Mouse (Mus musculus) activated CD4-positive, CD25-positive, alpha-beta regulatory T cell, adult 4 months (primary cell): ENCODE data around the gene Slc30a6. TPM values are rescaled to one million over a fixed set of nuclear protein-coding genes. Genes with fewer than 3 reads are reported as not detected.
"Not testable (repeated sequence)": the region's sequence is repeated elsewhere in the genome, so short reads cannot be mapped to it uniquely, and the experiment has no call there.

Experiments
- ATAC-seq: one replicate; pipeline ENCODE4 v1.8.0; 2017
- polyA plus RNA-seq, 2 experiments: library from polyadenylated mRNA; unstranded; fragments of 100-300 nt; shearing (Covaris generic); gene quantifications; one replicate each; pipeline ENCODE4 v1.2.1; 2017

Slc30a6 gene
- polyA plus RNA-seq, 2 experiments from 2014 or later, result 28.4 to 35.8 TPM

DNA sequence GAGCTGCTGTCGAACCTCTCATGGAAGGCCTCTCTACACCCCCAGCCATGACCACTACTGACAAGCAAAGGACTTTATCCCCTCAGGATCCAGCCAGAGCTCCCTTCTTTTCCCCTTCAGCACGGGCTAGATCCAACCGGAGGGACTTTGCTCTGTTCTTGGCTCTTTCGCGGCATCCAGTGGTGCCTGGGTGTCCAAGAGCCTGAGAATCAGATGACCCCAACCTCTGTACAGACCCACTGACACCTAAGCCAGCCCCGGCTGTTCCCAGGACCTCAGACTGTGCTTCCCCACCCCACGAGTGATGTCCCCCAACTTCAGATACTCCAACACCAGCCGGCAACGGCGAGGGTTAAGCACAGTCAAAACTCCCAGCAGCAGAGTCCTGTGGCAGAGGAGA, 54.4 kb downstream of the Slc30a6 start:
- ATAC-seq, result no peak

DNA sequence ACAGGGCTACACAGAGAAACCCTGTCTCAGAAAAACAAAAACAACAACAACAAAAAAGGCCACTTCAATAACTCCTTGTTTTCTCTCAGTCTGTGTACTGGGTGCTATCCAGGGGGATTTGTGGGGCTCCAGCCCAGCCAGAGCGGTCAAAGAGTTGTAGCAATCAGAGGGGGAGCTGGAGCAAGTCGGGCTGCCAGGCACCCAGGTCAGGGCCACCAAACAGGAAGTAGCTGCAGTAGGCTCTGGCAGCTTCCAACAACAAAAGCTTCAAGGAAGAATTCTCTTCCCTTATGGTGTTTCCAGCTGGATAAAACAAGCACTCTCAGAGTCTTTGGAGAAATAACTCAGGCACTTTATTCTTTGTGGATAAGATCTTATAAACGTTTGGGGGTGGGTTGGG, 58.5 kb downstream of the Slc30a6 start:
- ATAC-seq, result no peak

DNA sequence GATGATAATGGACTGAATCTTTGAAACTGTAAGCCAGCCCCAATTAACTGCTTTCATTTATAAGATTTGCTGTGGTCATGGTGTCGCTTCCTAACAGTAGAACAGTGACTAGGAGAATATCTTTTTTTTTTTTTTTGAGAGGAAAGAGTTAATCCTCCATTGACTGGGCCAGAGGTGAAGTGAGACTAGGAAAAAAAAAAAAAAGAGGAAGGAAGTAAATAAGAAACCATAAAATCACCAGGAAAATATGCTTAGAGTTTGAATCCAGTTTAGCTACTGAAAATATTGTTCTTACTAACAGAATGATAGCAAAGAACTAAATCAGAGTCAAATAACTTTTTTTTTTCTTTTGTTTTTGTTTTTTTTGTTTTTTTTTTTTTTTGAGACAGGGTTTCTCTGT, 59.3 kb downstream of the Slc30a6 start:
- ATAC-seq, result no peak

DNA sequence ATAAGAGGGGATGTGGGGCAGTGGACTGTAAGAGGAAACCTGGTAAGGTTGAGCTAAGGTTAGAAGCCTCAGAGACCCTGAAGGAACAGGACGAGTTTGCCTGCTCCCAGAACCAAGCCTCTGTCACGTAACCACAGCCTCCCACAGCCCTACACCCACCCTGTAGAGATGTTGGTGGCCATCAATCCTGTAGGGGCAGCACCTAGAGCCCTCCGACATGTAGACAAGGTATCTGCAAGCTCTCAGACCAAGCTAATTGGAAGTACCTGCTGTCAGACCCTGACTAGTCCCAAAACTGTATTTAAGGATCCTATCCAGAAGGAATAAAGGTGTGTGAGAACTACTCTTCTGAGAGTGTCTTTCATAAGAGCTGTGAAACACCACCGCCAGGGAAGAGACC, 60.0 kb downstream of the Slc30a6 start:
- no peak for ATAC-seq

DNA sequence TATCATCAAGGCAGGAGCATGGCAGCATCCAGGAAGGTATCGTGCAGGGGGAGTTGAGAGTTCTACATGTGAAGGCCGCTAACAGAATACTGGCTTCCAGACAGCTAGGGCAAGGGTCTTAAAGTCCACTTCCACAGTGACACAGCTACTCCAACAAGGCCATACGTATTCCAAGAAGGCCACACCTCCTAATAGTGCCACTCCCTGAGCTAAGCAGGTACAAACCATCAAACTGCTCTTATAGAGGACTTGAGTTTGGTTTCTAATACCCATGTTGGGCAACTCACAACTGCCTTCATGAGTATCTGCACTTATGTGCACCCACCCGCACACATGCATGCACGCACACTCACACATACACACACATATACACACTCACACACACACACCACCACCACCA, 61.4 kb downstream of the Slc30a6 start:
- no peak for ATAC-seq

DNA sequence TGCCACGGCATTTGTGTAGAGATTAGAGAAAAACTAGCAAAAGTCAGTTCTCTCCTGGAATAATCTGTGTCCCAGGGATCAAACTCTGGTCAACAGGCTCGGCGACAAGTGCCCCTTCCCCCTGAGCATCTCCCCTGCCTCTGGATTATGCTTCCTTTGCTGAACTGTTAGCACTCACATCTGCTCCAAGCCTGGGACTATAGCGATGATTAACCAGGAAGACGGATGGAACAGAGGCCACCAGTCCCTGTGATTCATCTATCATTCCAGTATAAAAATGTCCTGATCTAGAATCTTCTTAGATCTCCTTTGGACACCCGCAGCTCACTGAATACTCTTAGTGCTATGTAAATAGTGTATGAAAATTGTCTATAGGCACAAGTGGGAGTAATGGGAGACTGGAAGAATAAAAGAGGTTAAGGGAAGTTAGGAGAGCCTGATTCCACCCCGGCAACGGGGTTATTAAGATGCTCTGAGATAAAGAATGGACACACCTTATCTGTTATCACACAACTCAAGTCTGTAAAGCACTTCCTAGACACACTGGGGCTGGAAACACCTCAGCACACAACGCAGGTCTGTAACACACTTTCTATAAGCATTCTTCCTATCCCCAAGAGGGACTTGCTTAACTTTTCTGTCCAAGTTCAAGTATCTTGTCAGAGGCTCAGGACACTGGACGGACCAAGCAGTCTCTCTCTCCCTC, 62.7 kb downstream of the Slc30a6 start:
- ATAC-seq, result no peak

DNA sequence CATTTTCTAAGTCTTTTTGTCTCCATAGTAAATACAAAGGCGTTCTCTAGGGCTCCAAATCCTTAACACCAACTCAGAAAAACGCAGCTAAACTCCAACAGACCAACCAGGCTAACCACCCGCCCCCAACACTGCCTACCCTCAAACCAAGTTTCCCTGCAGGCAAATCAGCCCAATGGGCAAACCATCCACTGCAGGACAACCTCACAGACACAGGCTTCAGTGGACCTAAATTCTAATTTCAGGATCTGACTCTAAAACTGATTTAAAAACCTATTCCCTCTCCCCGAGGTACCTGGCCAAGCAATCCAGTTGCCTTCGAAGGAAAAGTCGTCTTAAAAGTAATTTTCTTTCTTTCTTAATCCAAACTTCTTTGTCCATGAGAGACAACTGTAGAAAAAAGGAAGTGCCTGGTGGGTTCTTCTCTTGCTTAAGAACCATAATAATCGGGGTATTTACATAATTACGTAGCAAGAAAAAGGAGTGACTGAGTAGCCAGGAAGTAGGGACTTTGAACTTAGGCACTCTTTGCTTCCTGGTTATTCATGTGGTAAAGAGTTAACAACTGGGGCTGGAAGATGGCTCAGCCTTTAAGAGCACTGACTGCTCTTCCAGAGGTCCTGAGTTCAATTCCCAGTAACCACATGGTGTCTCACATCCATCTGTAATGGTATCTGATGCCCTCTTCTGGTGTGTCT, 63.5 kb downstream of the Slc30a6 start, which contains the start of gene Nlrc4:
TSS of gene Nlrc4 (minus strand) at position 432 of the 698 bp plus-strand sequence.
- no peak for ATAC-seq

DNA sequence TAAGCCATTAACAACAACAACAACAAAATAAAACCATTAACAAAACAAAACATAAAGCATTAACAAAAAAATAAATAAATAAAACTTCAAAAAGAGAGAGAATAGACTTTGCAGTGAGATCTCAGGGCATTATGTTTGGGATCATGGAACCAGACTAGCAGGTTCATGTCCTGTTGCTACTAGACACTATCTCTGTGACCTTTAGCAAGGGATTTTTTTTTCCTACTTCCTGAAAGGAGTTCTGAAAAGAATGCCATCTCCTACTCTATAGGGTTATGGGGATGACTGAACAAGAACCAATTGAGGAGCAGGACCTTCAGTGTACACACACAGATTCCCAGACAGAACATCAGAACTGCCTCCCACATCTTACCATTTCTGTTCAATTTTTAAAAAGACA, 68.1 kb downstream of the Slc30a6 start:
- no peak for ATAC-seq

DNA sequence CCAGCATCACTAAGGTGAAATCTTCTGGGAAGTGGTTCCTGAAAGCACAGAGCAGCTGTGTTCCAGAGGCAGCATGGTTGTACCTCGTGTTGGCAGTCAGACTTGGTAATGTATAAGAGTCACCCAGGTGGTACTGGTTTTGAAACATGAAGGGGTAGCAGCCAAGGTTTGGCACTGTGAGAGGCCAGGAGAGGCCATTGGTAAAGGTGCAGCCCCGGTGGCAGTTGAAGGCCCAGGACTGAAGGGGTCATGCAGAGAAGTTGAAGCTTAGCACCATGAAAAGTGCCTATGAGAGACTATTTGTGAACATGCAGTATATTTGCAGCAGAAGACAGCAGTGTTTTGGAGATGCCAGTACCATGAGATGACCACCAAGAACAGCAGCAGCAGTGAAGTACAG, 72.6 kb downstream of the Slc30a6 start:
- ATAC-seq, result not testable (repeated sequence)

DNA sequence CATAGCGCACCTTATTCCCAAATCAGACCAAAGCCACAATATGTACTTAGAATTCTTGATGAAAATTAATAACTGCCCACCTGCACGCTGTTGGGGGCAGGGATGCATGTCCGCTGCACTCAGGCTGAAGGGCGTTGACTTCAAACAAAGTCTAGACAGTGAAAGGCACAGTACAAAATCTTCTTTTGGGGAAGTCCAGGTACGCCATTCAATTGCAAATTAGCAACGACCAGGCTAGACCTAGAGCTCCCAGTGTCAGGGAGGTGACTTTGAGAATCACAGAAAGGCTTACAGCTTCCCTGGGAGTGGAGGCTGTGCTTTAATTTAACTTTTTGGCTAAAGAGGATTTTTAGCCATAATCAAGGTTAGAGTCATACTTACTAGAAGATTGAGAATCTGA, 74.7 kb downstream of the Slc30a6 start:
- not testable (repeated sequence) for ATAC-seq

Other genes starting within 250 kb of the Slc30a6 start
- gene Memo1, start 100.1 kb upstream of the Slc30a6 start, polyA plus RNA-seq, result 10 to 100 TPM; 53.5 to 61.0 TPM
- 100 to 1,000 TPM; 144 to 156 TPM for gene Dpy30, start 71.7 kb upstream of the Slc30a6 start, polyA plus RNA-seq
- 10 to 100 TPM in 1 of 2 experiments, 1 to 10 TPM in 1; 8.9 to 10.1 TPM for gene Spast, start 56.6 kb upstream of the Slc30a6 start, polyA plus RNA-seq
- gene Nlrc4, start 63.5 kb downstream of the Slc30a6 start, polyA plus RNA-seq, result under 1 TPM; 0.41 to 0.63 TPM
- 10 to 100 TPM; 10.3 to 17.7 TPM for gene Yipf4, start 93.9 kb downstream of the Slc30a6 start, polyA plus RNA-seq
- 100 to 1,000 TPM; 135 to 257 TPM for gene Birc6, start 132.7 kb downstream of the Slc30a6 start, polyA plus RNA-seq